Mouse (Mus musculus) liver, embryonic 13.5 days (tissue): Measurements from ENCODE around the gene Hist1h2ao. TPM values are rescaled to one million over a fixed set of nuclear protein-coding genes. Genes with fewer than 3 reads are reported as not detected.
"Not testable (repeated sequence)": the region's sequence is repeated elsewhere in the genome, so short reads cannot be mapped to it uniquely, and the experiment has no call there.

Source experiments
- ATAC-seq: fragments of 200-750 bp; cut with Nextera tagmentation; 2 replicates; pipeline ENCODE4 v1.8.0; 2017; ENCODE audit warnings: low read depth, mild to moderate bottlenecking, moderate number of reproducible peaks, moderate library complexity
- DNase-seq: peaks from one replicate; pipeline ENCODE4 v3.0.0; 2022
- H3K27ac ChIP-seq: fragments of 300-500 bp; sonication (generic); 2 replicates; pipeline ENCODE4 v1.5.1; 2015; ENCODE audit warnings: moderate library complexity, mild to moderate bottlenecking, inconsistent platforms
- H3K27me3 ChIP-seq: fragments of 300-500 bp; sonication (generic); 2 replicates; pipeline ENCODE4 v1.6.1; 2015; ENCODE audit warnings: mild to moderate bottlenecking, inconsistent platforms
- H3K36me3 ChIP-seq: fragments of 300-500 bp; sonication (generic); 2 replicates; pipeline ENCODE4 v1.6.1; 2015; ENCODE audit warnings: mild to moderate bottlenecking, inconsistent platforms
- H3K4me1 ChIP-seq: fragments of 300-500 bp; sonication (generic); replicated peaks from 2 replicates; pipeline ENCODE4 v1.6.1; 2015; ENCODE audit warnings: inconsistent platforms
- H3K4me2 ChIP-seq: fragments of 300-500 bp; sonication (generic); 2 replicates; pipeline ENCODE4 v1.6.1; 2015; ENCODE audit warnings: inconsistent platforms, mild to moderate bottlenecking, moderate library complexity
- H3K4me3 ChIP-seq: fragments of 300-500 bp; sonication (generic); replicated peaks from 2 replicates; pipeline ENCODE4 v1.5.1; 2015; ENCODE audit warnings: mild to moderate bottlenecking, inconsistent platforms
- H3K9ac ChIP-seq: fragments of 300-500 bp; sonication (generic); 2 replicates; pipeline ENCODE4 v1.6.1; 2015; ENCODE audit warnings: mild to moderate bottlenecking, inconsistent platforms
- H3K9me3 ChIP-seq: fragments of 300-500 bp; sonication (generic); replicated peaks from 2 replicates; pipeline ENCODE4 v1.6.1; 2016; ENCODE audit warnings: inconsistent platforms
- WGBS: fragments of 180-500 bp; shearing (Covaris S2); methylation state at CpG from one replicate; pipeline ENCODE4 v1.1.7; 2015; ENCODE audit not compliant: insufficient replicate concordance; 5-methylcytosine and 5-hydroxymethylcytosine counted together
- polyA plus RNA-seq: library from polyadenylated mRNA; unstranded; fragments of >200 nt; fragmentation: Nextera tagmentation; extraction: Ambion mirVana; gene quantifications from 2 replicates; pipeline ENCODE4 v1.2.1, GENCODE M21; 2015

The Hist1h2ao gene
- polyA plus RNA-seq, 1 experiment from 2014 or later, result 1.4 TPM

GRCm38 (mm10) chr13:21786189-21786898 lies 23.9 kb upstream of the Hist1h2ao start:
- WGBS, result 6% methylated on average over 8 of the region's 8 CpGs
- Histone ChIP-seq H3K4me2 (peak overlapping the region; percentile 70), H3K9me3 (no peaks in the 10 kb centered on the region), H3K4me1 (peaks cover 63% of the 10 kb centered on the region), H3K27ac (peak overlapping the region; percentile 100), H3K36me3 (no peaks in the 10 kb centered on the region), H3K27me3 (no peaks in the 10 kb centered on the region), H3K4me3 (peak overlapping the region; percentile 56), H3K9ac (peak overlapping the region; percentile 84)
- no peak for ATAC-seq
- DNase-seq, result peak; percentile 27

GRCm38 (mm10) chr13:21786899-21787629 lies 23.2 kb upstream of the Hist1h2ao start, which contains the start of the genes Hist1h2an and Hist1h2bp:
Gene Hist1h2an, minus strand, starts transcription at chr13:21787218.
Gene Hist1h2bp, plus strand, starts transcription at chr13:21787461.
- peak within 1 kb of the TSS; percentile 56 for H3K4me3 ChIP-seq
- peak; percentile 87 for ATAC-seq
- peak; percentile 89 for DNase-seq
- not testable (repeated sequence) for H3K9me3 ChIP-seq, H3K36me3 ChIP-seq, H3K27me3 ChIP-seq
- peak within 1 kb of the TSS; percentile 70 for H3K4me2 ChIP-seq
- WGBS, result under 1% methylated on average over 32 of the region's 63 CpGs
- peaks cover 59% of the 10 kb centered on the region for H3K4me1 ChIP-seq
- H3K9ac ChIP-seq, result peak within 1 kb of the TSS; percentile 84
- H3K27ac ChIP-seq, result peak within 1 kb of the TSS; percentile 100

- Histone ChIP-seq H3K27ac (peak overlapping the region; percentile 100), H3K4me3 (peak overlapping the region; percentile 51), H3K9ac (peak overlapping the region; percentile 81), H3K36me3 (no peaks in the 10 kb centered on the region), H3K4me1 (peaks cover 57% of the 10 kb centered on the region), H3K4me2 (peak overlapping the region; percentile 59), H3K27me3 (no peaks in the 10 kb centered on the region), H3K9me3 (no peaks in the 10 kb centered on the region)
- ATAC-seq (peak; percentile 17), DNase-seq (peak; percentile 13)
- WGBS, result 16% methylated on average over 18 of the region's 21 CpGs
Measured at GRCm38 (mm10) chr13:21787760-21788593, 22.3 kb upstream of the Hist1h2ao start.

GRCm38 (mm10) chr13:21789925-21790324 lies 20.3 kb upstream of the Hist1h2ao start:
- Histone ChIP-seq H3K27me3 (no peaks in the 10 kb centered on the region), H3K9me3 (no peaks in the 10 kb centered on the region), H3K4me1 (peaks cover 44% of the 10 kb centered on the region), H3K36me3 (no peaks in the 10 kb centered on the region), H3K9ac (peak overlapping the region; percentile 81), H3K4me2 (0 out of 2 replicates have a peak overlapping the region, but pooled peaks have one; percentile 34), H3K27ac (peak overlapping the region; percentile 100), H3K4me3 (no peak overlapping the region)
- ATAC-seq (no peak), DNase-seq (no peak)
- 39% methylated on average over 6 of the region's 6 CpGs for whole genome bisulfite sequencing

GRCm38 (mm10) chr13:21790601-21791283 lies 19.5 kb upstream of the Hist1h2ao start:
- Histone ChIP-seq H3K27me3 (no peaks in the 10 kb centered on the region), H3K4me3 (no peak overlapping the region), H3K4me2 (peak overlapping the region; percentile 41), H3K4me1 (peaks cover 36% of the 10 kb centered on the region), H3K27ac (no peak overlapping the region), H3K36me3 (no peaks in the 10 kb centered on the region), H3K9me3 (no peaks in the 10 kb centered on the region), H3K9ac (peak overlapping the region; percentile 52; the same call in 1 of the 2 replicates)
- WGBS, result 33% methylated on average over 17 of the region's 18 CpGs
- DNase-seq (no peak), ATAC-seq (no peak)

- peaks cover 5% of the 10 kb centered on the region for H3K4me1 ChIP-seq
- no peaks in the 10 kb centered on the region for H3K9me3 ChIP-seq
- 78% methylated on average over 7 of the region's 7 CpGs for WGBS
- DNase-seq (no peak), ATAC-seq (no peak)
- no peak overlapping the region for H3K27ac ChIP-seq
- no peaks in the 10 kb centered on the region for H3K36me3 ChIP-seq
- no peaks in the 10 kb centered on the region for H3K27me3 ChIP-seq
- no peak overlapping the region for H3K9ac ChIP-seq
- no peak overlapping the region for H3K4me2 ChIP-seq
- no peak overlapping the region for H3K4me3 ChIP-seq
Measured at GRCm38 (mm10) chr13:21795584-21795983, 14.7 kb upstream of the Hist1h2ao start.

- DNase-seq, H3K9ac ChIP-seq, H3K27me3 ChIP-seq, H3K27ac ChIP-seq, H3K9me3 ChIP-seq, H3K4me2 ChIP-seq, H3K36me3 ChIP-seq, H3K4me3 ChIP-seq, H3K4me1 ChIP-seq: not testable (repeated sequence)
- ATAC-seq, result peak; percentile 74
Measured at GRCm38 (mm10) chr13:21797163-21797562, 13.1 kb upstream of the Hist1h2ao start.

GRCm38 (mm10) chr13:21803058-21803457 lies 7.2 kb upstream of the Hist1h2ao start:
- not testable (repeated sequence) for H3K9ac ChIP-seq, H3K27ac ChIP-seq, H3K4me2 ChIP-seq, H3K4me3 ChIP-seq, DNase-seq, H3K9me3 ChIP-seq, H3K4me1 ChIP-seq, H3K27me3 ChIP-seq, H3K36me3 ChIP-seq
- peak; percentile 68 for ATAC-seq
- no CpG with 5 or more reads among the region's 4 CpGs for WGBS

GRCm38 (mm10) chr13:21811074-21811473 lies 809 bp downstream of the Hist1h2ao start:
- DNase-seq, H3K9ac ChIP-seq, H3K9me3 ChIP-seq, H3K4me2 ChIP-seq, H3K4me3 ChIP-seq, H3K36me3 ChIP-seq, H3K4me1 ChIP-seq, H3K27ac ChIP-seq, H3K27me3 ChIP-seq: not testable (repeated sequence)
- WGBS, result no CpG with 5 or more reads among the region's 8 CpGs
- peak; percentile 5; the same call in 1 of the 2 replicates for ATAC-seq

GRCm38 (mm10) chr13:21811539-21811938 lies 1.3 kb downstream of the Hist1h2ao start, which contains the start of gene Hist1h4m:
Gene Hist1h4m, plus strand, starts transcription at chr13:21811746.
- not testable (repeated sequence) for H3K9me3 ChIP-seq, H3K27me3 ChIP-seq, H3K36me3 ChIP-seq, DNase-seq, H3K4me1 ChIP-seq
- Histone ChIP-seq H3K4me3 (peak within 1 kb of the TSS; percentile 37), H3K9ac (peak within 1 kb of the TSS; percentile 57), H3K27ac (peak within 1 kb of the TSS; percentile 86), H3K4me2 (peak within 1 kb of the TSS; percentile 48)
- ATAC-seq, result peak; percentile 19
- WGBS, result no CpG with 5 or more reads among the region's 24 CpGs
